Mouse (Mus musculus) G1E (cell line): ENCODE measurements at regions not wholly inside any gene's neighbourhood (a gene's known extent, or its start where the extent isn't known, plus 50 kb on each side); places are given as distances from the start of the nearest gene placed in this dataset.

Source experiments
- ATAC-seq: 2 replicates; pipeline ENCODE4 v1.8.0; 2016; ENCODE audit warnings: mild to moderate bottlenecking; ENCODE audit not compliant: insufficient number of reproducible peaks, poor library complexity, low FRiP score, severe bottlenecking; ENCODE audit errors: extremely low read depth
- DNase-seq: peaks from one replicate; pipeline ENCODE4 v3.0.0; 2012; ENCODE audit warnings: low spot score
- H3K27me3 ChIP-seq: 2 replicates; pipeline ENCODE4 v1.6.1; 2012; ENCODE audit warnings: mild to moderate bottlenecking, low read length, inconsistent platforms; ENCODE audit not compliant: insufficient read depth
- H3K36me3 ChIP-seq: replicated peaks from 2 replicates; pipeline ENCODE3; 2012; ENCODE audit warnings: mild to moderate bottlenecking, inconsistent platforms
- H3K4me1 ChIP-seq: 2 replicates; pipeline ENCODE4 v1.6.1; 2012; ENCODE audit warnings: low read depth, low read length, inconsistent platforms, mixed read lengths; ENCODE audit not compliant: insufficient read depth
- H3K4me3 ChIP-seq: 2 replicates; pipeline ENCODE4 v1.5.1; 2012; ENCODE audit warnings: low read depth, mild to moderate bottlenecking, inconsistent platforms, low read length, moderate library complexity, mixed read lengths
- H3K9me3 ChIP-seq: replicated peaks from 2 replicates; pipeline ENCODE4 v1.6.1; 2012; ENCODE audit warnings: inconsistent platforms
- CTCF ChIP-seq: IDR thresholded peaks from 2 replicates; pipeline ENCODE4 v1.5.1; 2012; ENCODE audit warnings: low read depth, low read length, inconsistent platforms, mixed read lengths
- GATA1 ChIP-seq: IDR thresholded peaks from 2 replicates; pipeline ENCODE4 v1.6.1; 2012; ENCODE audit warnings: borderline replicate concordance, low read length, inconsistent platforms, mixed read lengths
- GATA2 ChIP-seq: IDR thresholded peaks from 2 replicates; pipeline ENCODE4 v1.6.1; 2012; ENCODE audit warnings: low read depth, low read length, inconsistent platforms, borderline replicate concordance
- POLR2AphosphoS5 ChIP-seq: IDR thresholded peaks from 2 replicates; pipeline ENCODE4 v1.6.1; 2012; ENCODE audit warnings: low read depth, low read length, inconsistent platforms; ENCODE audit not compliant: insufficient replicate concordance
- TAL1 ChIP-seq: conservative IDR thresholded peaks from 2 replicates; pipeline ENCODE4 v1.6.1; 2012; ENCODE audit warnings: low read depth, low read length, inconsistent platforms, mixed read lengths

GRCm38 (mm10) chr13:102072366-102072765, 304.3 kb upstream of the Pik3r1 start:
- TF ChIP-seq TAL1: no peak
- TF ChIP-seq GATA1: no peak
- no peak for TF ChIP-seq GATA2
- no peak for TF ChIP-seq CTCF
- TF ChIP-seq POLR2AphosphoS5: no peak
- Histone ChIP-seq H3K4me1 (no peaks in the 10 kb centered on the region), H3K27me3 (peaks cover 7% of the 10 kb centered on the region; the same call in 1 of the 2 replicates), H3K4me3 (no peak overlapping the region), H3K36me3 (no peaks in the 10 kb centered on the region), H3K9me3 (no peaks in the 10 kb centered on the region)
- ATAC-seq: no peak
- no peak for DNase-seq

- no peak for TF ChIP-seq TAL1
- TF ChIP-seq GATA2: no peak
- no peak overlapping the region for H3K4me3 ChIP-seq
- no peak for ATAC-seq
- DNase-seq: no peak
- no peaks in the 10 kb centered on the region for H3K9me3 ChIP-seq
- H3K36me3 ChIP-seq: no peaks in the 10 kb centered on the region
- no peaks in the 10 kb centered on the region for H3K27me3 ChIP-seq
- no peaks in the 10 kb centered on the region for H3K4me1 ChIP-seq
These were observed 319.7 kb upstream of the Pik3r1 start for GRCm38 (mm10) chr13:102087766-102088165.

- no peak for ATAC-seq
- no peaks in the 10 kb centered on the region for H3K4me1 ChIP-seq
- no peaks in the 10 kb centered on the region for H3K27me3 ChIP-seq
- TF ChIP-seq CTCF (no peak), GATA1 (no peak), POLR2AphosphoS5 (no peak), TAL1 (no peak), GATA2 (no peak)
- H3K4me3 ChIP-seq: no peak overlapping the region
- DNase-seq: no peak
- H3K36me3 ChIP-seq: no peaks in the 10 kb centered on the region
- H3K9me3 ChIP-seq: no peaks in the 10 kb centered on the region
These were observed 321.5 kb upstream of the Pik3r1 start for GRCm38 (mm10) chr13:102089551-102089950.

- no peak overlapping the region for H3K4me3 ChIP-seq
- no peaks in the 10 kb centered on the region for H3K9me3 ChIP-seq
- no peaks in the 10 kb centered on the region for H3K4me1 ChIP-seq
- no peaks in the 10 kb centered on the region for H3K36me3 ChIP-seq
- ATAC-seq (no peak), DNase-seq (no peak)
- TF ChIP-seq GATA1 (no peak), TAL1 (no peak), CTCF (no peak), POLR2AphosphoS5 (no peak), GATA2 (no peak)
- H3K27me3 ChIP-seq: no peaks in the 10 kb centered on the region
These were observed 326.2 kb upstream of the Pik3r1 start for GRCm38 (mm10) chr13:102094193-102094592.

GRCm38 (mm10) chr13:102103161-102103560, 335.1 kb upstream of the Pik3r1 start:
- TF ChIP-seq GATA2 (no peak), POLR2AphosphoS5 (no peak), TAL1 (no peak), GATA1 (no peak), CTCF (no peak)
- H3K9me3 ChIP-seq: no peaks in the 10 kb centered on the region
- no peak overlapping the region for H3K4me3 ChIP-seq
- no peak for DNase-seq
- no peaks in the 10 kb centered on the region for H3K4me1 ChIP-seq
- H3K27me3 ChIP-seq: no peaks in the 10 kb centered on the region
- no peak for ATAC-seq
- no peaks in the 10 kb centered on the region for H3K36me3 ChIP-seq

- no peaks in the 10 kb centered on the region for H3K36me3 ChIP-seq
- no peak for ATAC-seq
- H3K4me1 ChIP-seq: no peaks in the 10 kb centered on the region
- DNase-seq: no peak
- H3K27me3 ChIP-seq: no peaks in the 10 kb centered on the region
- TF ChIP-seq POLR2AphosphoS5: no peak
- TF ChIP-seq CTCF: no peak
- TF ChIP-seq GATA2: no peak
- no peak for TF ChIP-seq GATA1
- TF ChIP-seq TAL1: no peak
- H3K9me3 ChIP-seq: no peaks in the 10 kb centered on the region
- no peak overlapping the region for H3K4me3 ChIP-seq
These were observed 338.2 kb upstream of the Pik3r1 start for GRCm38 (mm10) chr13:102106188-102106587.

GRCm38 (mm10) chr13:102108204-102108603, 340.2 kb upstream of the Pik3r1 start:
- H3K4me1 ChIP-seq: no peaks in the 10 kb centered on the region
- DNase-seq (no peak), ATAC-seq (no peak)
- H3K36me3 ChIP-seq: no peaks in the 10 kb centered on the region
- H3K9me3 ChIP-seq: no peaks in the 10 kb centered on the region
- no peaks in the 10 kb centered on the region for H3K27me3 ChIP-seq
- no peak for TF ChIP-seq CTCF
- no peak for TF ChIP-seq GATA2
- TF ChIP-seq GATA1: no peak
- no peak for TF ChIP-seq TAL1
- no peak for TF ChIP-seq POLR2AphosphoS5
- no peak overlapping the region for H3K4me3 ChIP-seq
